Mouse (Mus musculus): ENCODE measurements around the gene Fxyd6. TPM values are rescaled to one million over a fixed set of nuclear protein-coding genes. Genes with fewer than 3 reads are reported as not detected.
A peak's percentile ranks its signal among the peaks of the same experiment; 100 is the strongest.

Gene Fxyd6
- polyA plus RNA-seq (2015; fragmentation: Nextera tagmentation; extraction: Ambion mirVana) = 364 and 384 TPM in 2 replicates

DNA sequence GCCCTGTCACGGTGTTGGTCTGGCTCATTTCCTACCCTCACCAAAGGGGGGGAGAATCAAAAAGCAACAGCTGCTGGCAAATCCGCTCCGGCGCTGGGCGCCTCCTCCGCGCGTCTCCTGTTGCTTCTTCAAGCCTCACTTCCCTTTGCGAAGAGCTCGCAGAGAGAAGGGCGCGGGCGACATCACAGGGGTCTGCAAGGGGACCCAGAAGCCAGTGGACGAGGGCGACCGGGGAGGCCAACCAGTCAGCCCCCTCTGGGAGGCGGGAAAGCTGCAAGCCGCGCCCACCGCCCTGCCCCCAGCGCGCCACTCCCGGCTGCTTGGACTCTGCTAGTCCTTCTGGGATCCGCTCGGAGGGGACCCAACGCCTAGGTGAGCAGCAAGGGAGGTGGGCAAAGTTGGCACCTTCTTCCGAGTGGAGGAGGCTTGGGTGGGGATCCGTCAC lies at the start of gene Fxyd6:
Gene Fxyd6 (plus strand): TSS at position 69 of the 445 bp plus-strand sequence.
- peak within 1 kb of the TSS; percentile 86 for H3K27ac ChIP-seq
- H3K9ac ChIP-seq (replicated peaks) = peak within 1 kb of the TSS; percentile 82
- peak within 1 kb of the TSS; percentile 79 for H3K4me2 ChIP-seq (replicated peaks)
- H3K36me3 ChIP-seq = no peaks in the 10 kb centered on the region; the same call in 1 of the 2 replicates
- H3K4me3 ChIP-seq (replicated peaks) = peak within 1 kb of the TSS; percentile 80
- H3K4me1 ChIP-seq (replicated peaks) = peaks cover 42% of the 10 kb centered on the region
- H3K27me3 ChIP-seq = peaks cover 8% of the 10 kb centered on the region; the same call in 1 of the 2 replicates
- no peaks in the 10 kb centered on the region; the same call in 1 of the 2 replicates for H3K9me3 ChIP-seq
- peak; percentile 80 for ATAC-seq
- 0% methylated on average over 28 of the region's 28 CpGs for WGBS

DNA sequence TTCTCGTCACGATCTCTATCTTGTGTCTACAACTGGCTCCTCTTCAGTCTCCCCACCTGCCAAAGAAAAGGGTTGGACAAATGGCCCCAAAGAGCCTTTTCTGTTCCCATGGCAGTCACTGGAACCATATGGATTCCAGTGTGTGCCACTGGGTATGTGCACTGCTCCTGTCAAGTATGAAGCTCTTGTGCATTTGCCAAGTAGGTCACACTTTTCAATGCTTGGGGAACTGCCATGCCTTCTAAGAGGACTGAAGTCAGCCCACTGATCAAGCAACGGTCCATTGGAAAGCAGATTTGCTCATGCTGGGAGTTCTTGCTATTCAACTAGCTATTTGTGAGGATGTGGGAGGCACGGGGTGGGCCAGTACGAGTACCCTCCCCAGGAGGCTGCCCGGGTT lies 48.5 kb upstream of the Fxyd6 start:
- H3K4me2 ChIP-seq (replicated peaks) = no peak overlapping the region
- no peak overlapping the region for H3K4me3 ChIP-seq (replicated peaks)
- WGBS = 87% methylated on average over 6 of the region's 6 CpGs
- ATAC-seq = no peak
- H3K9me3 ChIP-seq = no peaks in the 10 kb centered on the region
- no peak overlapping the region for H3K27ac ChIP-seq
- no peaks in the 10 kb centered on the region for H3K36me3 ChIP-seq
- no peaks in the 10 kb centered on the region; the same call in 1 of the 2 replicates for H3K27me3 ChIP-seq
- H3K9ac ChIP-seq (replicated peaks) = no peak overlapping the region
- no peaks in the 10 kb centered on the region for H3K4me1 ChIP-seq (replicated peaks)

DNA sequence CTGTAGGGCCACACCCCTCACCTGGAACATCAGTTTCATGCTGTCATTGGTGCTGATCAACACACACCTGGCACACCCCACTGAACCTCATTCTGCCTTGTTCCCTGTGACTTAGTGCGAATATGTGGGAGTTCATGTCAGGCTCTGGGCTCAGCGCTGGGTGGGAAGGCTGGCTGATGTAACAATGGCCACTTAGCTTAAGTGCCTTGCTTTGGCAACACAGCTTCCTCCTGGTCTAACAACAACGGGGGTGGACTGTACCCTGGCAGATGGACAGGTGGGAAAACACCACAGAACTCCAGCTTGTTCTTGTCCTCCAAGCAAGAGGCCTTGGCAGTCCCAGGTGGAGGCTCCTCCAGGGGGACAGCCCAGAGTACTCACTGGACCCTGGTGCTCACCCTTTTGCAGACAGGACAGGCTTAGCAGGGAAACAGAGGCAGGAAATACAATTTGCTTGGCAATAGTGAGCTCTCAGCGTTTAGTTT lies 48.0 kb upstream of the Fxyd6 start:
- no peak overlapping the region for H3K9ac ChIP-seq (replicated peaks)
- no peak overlapping the region for H3K4me3 ChIP-seq (replicated peaks)
- H3K36me3 ChIP-seq = no peaks in the 10 kb centered on the region
- no peaks in the 10 kb centered on the region for H3K9me3 ChIP-seq
- H3K4me2 ChIP-seq (replicated peaks) = no peak overlapping the region
- no peak overlapping the region for H3K27ac ChIP-seq
- ATAC-seq = no peak
- 82% methylated on average over 4 of the region's 4 CpGs for WGBS
- H3K4me1 ChIP-seq (replicated peaks) = no peaks in the 10 kb centered on the region
- H3K27me3 ChIP-seq = no peaks in the 10 kb centered on the region; the same call in 1 of the 2 replicates

DNA sequence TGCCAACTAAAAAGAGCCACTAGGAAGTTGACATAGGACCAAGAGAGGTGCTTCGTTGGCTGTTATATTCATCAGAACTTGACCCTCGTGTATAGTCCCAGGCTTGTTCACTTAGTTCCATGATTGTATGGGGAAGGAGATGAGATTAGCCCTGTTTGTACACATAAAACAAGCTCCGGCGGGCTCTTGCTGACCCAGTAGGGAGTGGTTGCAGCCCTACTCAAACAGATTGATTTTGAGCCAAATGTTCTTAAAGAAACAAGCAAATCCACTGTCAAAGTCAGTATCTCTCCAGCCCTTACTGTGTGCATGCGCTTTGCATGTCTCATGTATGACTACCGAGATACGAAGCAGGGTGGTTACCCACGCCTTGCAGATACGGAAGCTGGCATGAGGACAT lies 43.6 kb upstream of the Fxyd6 start:
- no peaks in the 10 kb centered on the region for H3K27me3 ChIP-seq
- H3K4me1 ChIP-seq (replicated peaks) = no peaks in the 10 kb centered on the region
- H3K4me3 ChIP-seq (replicated peaks) = no peak overlapping the region
- H3K36me3 ChIP-seq = no peaks in the 10 kb centered on the region
- H3K27ac ChIP-seq = no peak overlapping the region
- no peak overlapping the region for H3K9ac ChIP-seq (replicated peaks)
- no peak overlapping the region for H3K4me2 ChIP-seq (replicated peaks)
- no peak for ATAC-seq
- WGBS = 93% methylated on average over 9 of the region's 9 CpGs
- H3K9me3 ChIP-seq = no peaks in the 10 kb centered on the region

DNA sequence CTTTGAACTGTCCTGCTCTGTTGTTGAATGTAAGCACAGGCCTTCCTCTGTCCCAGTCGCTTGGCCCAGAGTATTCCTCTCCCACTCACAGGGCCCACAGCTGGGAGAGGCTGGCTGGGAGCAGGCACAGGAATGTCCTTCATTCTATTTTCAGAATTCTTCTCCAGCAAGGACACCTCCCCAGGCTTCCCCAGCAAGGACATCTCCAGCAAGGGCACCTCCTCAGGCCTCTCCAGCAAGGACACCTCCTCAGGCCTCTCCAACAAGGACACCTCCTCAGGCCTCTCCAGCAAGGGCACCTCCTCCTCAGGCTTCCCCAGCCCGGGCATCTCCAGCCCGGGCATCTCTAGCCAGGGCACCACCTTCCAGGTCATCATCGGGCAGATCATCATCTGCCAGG lies 41.7 kb upstream of the Fxyd6 start:
- 87% methylated on average over 4 of the region's 4 CpGs for WGBS
- Histone ChIP-seq H3K4me2 (replicated peaks) (no peak overlapping the region), H3K27ac (no peak overlapping the region), H3K9ac (replicated peaks) (no peak overlapping the region), H3K36me3 (no peaks in the 10 kb centered on the region), H3K9me3 (no peaks in the 10 kb centered on the region), H3K27me3 (no peaks in the 10 kb centered on the region), H3K4me3 (replicated peaks) (no peak overlapping the region), H3K4me1 (replicated peaks) (no peaks in the 10 kb centered on the region)
- ATAC-seq = no peak

DNA sequence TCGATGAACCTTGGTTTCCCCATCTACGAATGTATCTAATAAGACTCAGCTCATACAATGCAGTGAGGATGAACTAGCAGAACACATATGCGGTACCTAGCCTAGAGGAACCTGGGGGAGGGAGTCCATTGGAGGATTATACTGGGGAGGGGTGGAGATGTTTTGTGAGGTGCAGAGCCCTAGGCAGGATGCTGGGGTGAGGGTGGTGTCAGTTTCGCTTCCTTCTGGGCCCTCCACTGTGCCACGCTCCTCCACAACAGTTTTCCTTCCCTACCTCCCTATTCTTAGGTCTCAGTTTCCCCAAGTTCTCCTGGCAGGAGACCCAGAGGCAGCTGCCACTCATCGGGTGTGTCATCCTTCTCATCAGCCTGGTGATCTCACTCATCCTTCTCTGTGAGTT lies 40.4 kb upstream of the Fxyd6 start:
- ATAC-seq = no peak
- Histone ChIP-seq H3K9ac (replicated peaks) (no peak overlapping the region), H3K4me1 (replicated peaks) (no peaks in the 10 kb centered on the region), H3K36me3 (no peaks in the 10 kb centered on the region), H3K27ac (no peak overlapping the region), H3K4me2 (replicated peaks) (no peak overlapping the region), H3K27me3 (no peaks in the 10 kb centered on the region), H3K9me3 (no peaks in the 10 kb centered on the region), H3K4me3 (replicated peaks) (no peak overlapping the region)
- WGBS = 91% methylated on average over 6 of the region's 6 CpGs

DNA sequence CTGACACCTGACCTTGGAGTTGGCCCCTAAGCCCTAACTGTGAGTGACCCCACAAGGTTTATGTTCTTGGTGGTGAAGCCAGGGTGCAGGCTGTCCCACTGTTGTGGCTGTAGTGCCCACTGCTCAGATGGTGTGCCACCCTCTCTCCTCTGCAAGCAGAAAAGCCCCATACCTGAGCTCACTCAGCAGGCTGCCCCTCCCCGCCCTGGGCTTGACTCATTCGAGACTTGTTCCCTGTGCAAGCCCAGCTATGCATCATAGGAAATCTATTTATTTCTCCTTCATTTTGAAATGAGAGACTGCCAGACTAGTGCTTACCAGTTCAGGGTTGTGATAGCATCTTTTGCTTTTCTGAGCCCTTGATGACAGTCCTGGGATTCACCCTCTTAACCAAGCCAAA lies 32.6 kb upstream of the Fxyd6 start:
- H3K9ac ChIP-seq (replicated peaks) = no peak overlapping the region

DNA sequence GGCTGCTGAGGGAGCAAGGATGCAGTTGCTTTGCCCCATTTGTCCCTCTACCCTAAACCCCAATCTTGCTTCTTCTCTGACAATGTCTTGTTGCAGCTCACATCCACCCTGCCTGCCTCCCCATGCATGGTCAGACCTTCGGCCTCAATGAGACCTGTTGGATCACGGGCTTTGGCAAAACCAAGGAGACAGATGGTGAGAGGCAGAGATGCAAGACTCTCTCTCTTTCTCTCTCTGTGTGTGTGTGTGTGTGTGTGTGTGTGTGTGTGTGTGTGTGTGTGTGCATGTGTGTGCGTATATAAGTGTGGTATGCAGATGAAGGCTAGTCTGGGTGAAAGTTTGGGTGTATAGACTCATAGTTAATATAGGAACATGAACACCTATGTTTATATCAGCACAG lies 26.9 kb upstream of the Fxyd6 start:
- WGBS = 94% methylated on average over 3 of the region's 3 CpGs
- no peaks in the 10 kb centered on the region for H3K27me3 ChIP-seq

More for the DNA sequence above, 32.6 kb upstream of the Fxyd6 start:
- no peak for ATAC-seq
- Histone ChIP-seq H3K27me3 (no peaks in the 10 kb centered on the region), H3K4me3 (replicated peaks) (no peak overlapping the region), H3K36me3 (no peaks in the 10 kb centered on the region), H3K9me3 (no peaks in the 10 kb centered on the region), H3K4me1 (replicated peaks) (no peaks in the 10 kb centered on the region), H3K27ac (no peak overlapping the region), H3K4me2 (replicated peaks) (no peak overlapping the region)
- WGBS = 87% methylated on average over 2 of the region's 2 CpGs

DNA sequence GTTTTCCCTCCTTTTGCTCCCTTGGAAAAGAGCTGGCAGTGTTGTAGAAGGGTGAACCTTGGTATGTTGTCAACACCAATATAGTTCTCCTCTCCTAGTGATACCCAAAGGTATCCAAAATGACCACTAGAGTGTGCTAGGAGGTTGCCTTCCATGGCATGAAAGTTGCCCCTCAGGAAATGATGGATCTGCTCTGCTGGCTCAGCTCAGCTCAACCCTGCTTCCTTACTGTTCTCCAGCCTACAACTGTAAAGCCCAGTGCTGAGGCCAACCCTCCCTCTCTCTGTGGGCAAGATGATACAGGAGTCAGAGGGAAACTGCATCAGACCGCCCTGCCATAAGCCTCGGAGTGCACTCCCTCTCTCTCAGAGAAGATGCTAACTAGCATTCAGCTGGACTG lies 24.5 kb upstream of the Fxyd6 start:
- Histone ChIP-seq H3K36me3 (no peaks in the 10 kb centered on the region), H3K27ac (no peak overlapping the region), H3K4me2 (replicated peaks) (no peak overlapping the region), H3K4me3 (replicated peaks) (no peak overlapping the region), H3K9ac (replicated peaks) (no peak overlapping the region), H3K9me3 (no peaks in the 10 kb centered on the region), H3K27me3 (no peaks in the 10 kb centered on the region), H3K4me1 (replicated peaks) (no peaks in the 10 kb centered on the region)
- WGBS = 78% methylated on average over 2 of the region's 2 CpGs
- no peak for ATAC-seq

More for the DNA sequence above, 26.9 kb upstream of the Fxyd6 start:
- H3K9me3 ChIP-seq = no peaks in the 10 kb centered on the region
- H3K4me3 ChIP-seq (replicated peaks) = no peak overlapping the region
- no peak overlapping the region for H3K4me2 ChIP-seq (replicated peaks)
- no peak for ATAC-seq
- H3K27ac ChIP-seq = no peak overlapping the region
- H3K36me3 ChIP-seq = no peaks in the 10 kb centered on the region
- H3K4me1 ChIP-seq (replicated peaks) = no peaks in the 10 kb centered on the region
- H3K9ac ChIP-seq (replicated peaks) = no peak overlapping the region

DNA sequence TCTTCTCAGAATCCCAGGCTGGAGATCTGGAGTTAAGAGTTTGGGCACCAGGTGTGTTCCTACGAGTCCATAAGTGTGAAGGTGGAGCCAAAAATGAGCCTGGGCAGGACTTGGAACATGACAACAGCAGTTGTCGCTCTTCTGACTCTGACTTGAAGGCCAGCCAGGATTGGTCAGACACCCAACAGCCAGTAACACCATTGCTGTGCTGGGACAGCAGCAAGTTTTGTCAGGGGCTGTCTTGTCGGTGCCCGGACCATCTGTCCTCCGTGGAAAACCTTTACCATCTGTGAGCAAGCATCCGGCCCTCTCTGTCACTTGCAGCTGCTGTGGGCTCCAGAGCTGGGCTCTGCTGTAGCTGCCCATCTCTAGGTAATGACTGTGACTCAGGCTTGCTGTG lies 23.7 kb upstream of the Fxyd6 start:
- H3K4me3 ChIP-seq (replicated peaks) = no peak overlapping the region
- no peak overlapping the region for H3K9ac ChIP-seq (replicated peaks)
- no peaks in the 10 kb centered on the region for H3K27me3 ChIP-seq
- H3K36me3 ChIP-seq = no peaks in the 10 kb centered on the region
- WGBS = 79% methylated on average over 6 of the region's 6 CpGs
- ATAC-seq = no peak
- no peaks in the 10 kb centered on the region for H3K9me3 ChIP-seq
- no peak overlapping the region for H3K27ac ChIP-seq
- no peaks in the 10 kb centered on the region for H3K4me1 ChIP-seq (replicated peaks)
- H3K4me2 ChIP-seq (replicated peaks) = no peak overlapping the region

DNA sequence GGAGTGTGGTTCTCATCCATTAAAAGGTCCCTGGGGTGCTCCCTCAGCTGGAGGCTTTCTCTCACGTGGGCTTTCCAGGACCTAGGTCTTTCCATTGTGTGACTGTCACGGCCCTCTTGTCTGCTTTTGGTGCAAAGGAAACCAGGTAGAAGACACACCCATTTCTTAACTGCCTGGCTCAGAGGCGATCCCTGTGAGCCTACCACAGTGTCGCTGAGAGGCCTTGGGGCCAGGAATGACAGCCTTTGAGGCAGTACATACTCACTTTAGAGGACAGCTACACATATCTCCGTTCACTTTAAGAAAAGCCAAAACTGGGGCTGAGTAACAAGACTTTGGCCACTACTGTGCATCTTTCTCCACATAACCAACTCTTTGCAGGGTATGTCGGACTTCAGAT lies 21.4 kb upstream of the Fxyd6 start:
- Histone ChIP-seq H3K9ac (replicated peaks) (no peak overlapping the region), H3K4me2 (replicated peaks) (no peak overlapping the region), H3K9me3 (no peaks in the 10 kb centered on the region), H3K4me3 (replicated peaks) (no peak overlapping the region), H3K4me1 (replicated peaks) (no peaks in the 10 kb centered on the region), H3K36me3 (no peaks in the 10 kb centered on the region), H3K27me3 (no peaks in the 10 kb centered on the region), H3K27ac (no peak overlapping the region)
- ATAC-seq = no peak
- WGBS = 84% methylated on average over 6 of the region's 6 CpGs

DNA sequence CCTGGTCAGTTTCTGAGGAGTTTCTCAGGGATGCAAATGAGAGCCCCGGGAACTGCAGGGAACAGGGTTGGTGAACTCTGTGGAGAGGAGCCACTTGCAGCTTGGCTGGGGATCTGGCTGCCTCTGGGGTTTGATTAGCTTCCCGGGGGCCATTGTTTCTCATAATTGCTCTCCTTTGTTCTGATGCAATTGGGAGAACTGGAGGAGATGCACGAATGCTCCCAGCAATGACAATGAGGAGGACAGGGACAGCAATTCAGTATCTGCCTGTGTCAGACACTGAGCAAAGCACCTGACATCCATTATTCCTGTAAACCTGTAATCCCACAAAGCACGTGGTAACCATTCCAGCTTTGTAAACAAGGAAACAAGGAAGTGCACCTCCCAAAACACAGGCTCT lies 20.8 kb upstream of the Fxyd6 start:
- ATAC-seq = no peak
- Histone ChIP-seq H3K4me2 (replicated peaks) (no peak overlapping the region), H3K9ac (replicated peaks) (no peak overlapping the region), H3K4me1 (replicated peaks) (no peaks in the 10 kb centered on the region), H3K27ac (no peak overlapping the region), H3K27me3 (no peaks in the 10 kb centered on the region), H3K4me3 (replicated peaks) (no peak overlapping the region), H3K9me3 (no peaks in the 10 kb centered on the region), H3K36me3 (no peaks in the 10 kb centered on the region)
- WGBS = 29% methylated on average over 4 of the region's 4 CpGs

DNA sequence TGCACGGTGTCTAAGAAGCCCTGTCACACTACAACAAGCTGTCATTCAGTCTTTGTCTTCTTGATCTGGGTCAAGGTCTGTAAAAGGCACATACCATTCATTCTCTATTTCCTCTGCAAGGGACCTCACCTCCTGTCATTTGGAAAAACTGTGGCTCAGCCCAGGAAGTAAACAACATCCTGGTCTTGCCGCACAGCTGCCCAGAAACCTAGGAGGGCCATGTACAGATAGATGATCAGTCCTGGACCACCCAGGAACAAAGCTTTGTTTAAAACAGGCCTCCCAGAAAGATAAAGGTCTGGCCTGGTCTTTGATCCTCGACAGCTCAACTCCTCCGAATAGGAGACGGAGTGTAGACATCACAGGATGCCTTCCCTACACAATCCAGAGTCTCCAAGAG lies 20.1 kb upstream of the Fxyd6 start:
- H3K27ac ChIP-seq = no peak overlapping the region
- WGBS = 52% methylated on average over 5 of the region's 5 CpGs
- no peaks in the 10 kb centered on the region for H3K4me1 ChIP-seq (replicated peaks)
- no peaks in the 10 kb centered on the region for H3K36me3 ChIP-seq
- H3K4me3 ChIP-seq (replicated peaks) = no peak overlapping the region
- ATAC-seq = no peak
- H3K9ac ChIP-seq (replicated peaks) = no peak overlapping the region
- no peaks in the 10 kb centered on the region for H3K9me3 ChIP-seq
- no peak overlapping the region for H3K4me2 ChIP-seq (replicated peaks)
- no peaks in the 10 kb centered on the region for H3K27me3 ChIP-seq

Measured in midbrain, embryonic 13.5 days (tissue).